Mouse (Mus musculus): Measurements from ENCODE around the gene Csk.

DNA sequence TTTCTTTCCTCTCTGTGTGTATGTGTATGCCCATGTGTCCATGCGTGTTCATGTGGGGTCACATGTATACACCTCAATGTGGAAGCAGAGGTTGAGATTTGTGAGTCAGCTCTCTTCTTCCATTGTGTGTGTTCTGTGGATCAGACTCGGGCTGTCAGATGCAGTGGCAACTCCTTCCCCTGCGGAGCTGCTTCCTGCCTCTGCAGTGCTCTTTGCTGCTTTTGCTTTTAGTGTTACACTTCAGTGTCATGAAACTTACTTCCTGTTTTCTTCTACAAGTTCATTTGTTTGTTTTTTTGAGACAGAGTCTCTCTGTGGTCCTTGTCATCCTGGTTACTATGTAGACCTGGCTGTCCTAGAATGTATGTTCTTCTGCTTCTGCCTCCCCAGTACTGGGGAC is 68.4 kb downstream of the Csk start:
- TF ChIP-seq CTCF (IDR thresholded peaks at IDR 0.05; ENCODE audit: borderline replicate concordance, insufficient read depth, low read length) (no peak), POLR2A (IDR thresholded peaks at IDR 0.05; ENCODE audit: low read depth, low read length) (no peak)

Data from embryonic fibroblast, embryonic 13.5 days (primary cell).